In genomic region chrX:101944761-101945330, GRCm38 (mm10) we compare ENCODE assay signal across 13 mouse cellular contexts.
"Had no signal": no experiment of that assay in that cellular context is flagged by ENCODE, and none has a peak within 500 bp of the region (broad histone marks: within the 10 kb centered on the region; RNA-seq: fewer than 3 reads in every experiment).

No protein-coding gene starts in this region.

- H3K4me2 ChIP-seq: intestine, embryonic 15.5 days; limb, embryonic 15.5 days; midbrain, embryonic 12.5 days; neural tube, embryonic 13.5 days had no signal

- H3K4me1 ChIP-seq: intestine, embryonic 15.5 days; midbrain, embryonic 12.5 days; neural tube, embryonic 13.5 days had no signal

- H3K9ac ChIP-seq: intestine, embryonic 15.5 days; limb, embryonic 15.5 days; liver, embryonic 14.5 days; midbrain, embryonic 12.5 days; neural tube, embryonic 13.5 days had no signal

- DNase-seq: layer of hippocampus, postnatal 36 days; lung, adult 18-20 months; retina, postnatal 1 day; right cerebral cortex, postnatal 4 days; spleen, adult 18-20 months; thymus, adult 18-20 months; thymus, postnatal 36 days had no signal

- H3K4me3 ChIP-seq: intestine, embryonic 15.5 days; limb, embryonic 15.5 days; midbrain, embryonic 12.5 days; neural tube, embryonic 13.5 days had no signal

- H3K9me3 ChIP-seq: intestine, embryonic 15.5 days; limb, embryonic 15.5 days; midbrain, embryonic 12.5 days; neural tube, embryonic 13.5 days had no signal

- H3K36me3 ChIP-seq: intestine, embryonic 15.5 days; limb, embryonic 15.5 days; midbrain, embryonic 12.5 days; neural tube, embryonic 13.5 days had no signal

- H3K27ac ChIP-seq: intestine, embryonic 15.5 days; limb, embryonic 15.5 days; liver, embryonic 14.5 days; midbrain, embryonic 12.5 days; neural tube, embryonic 13.5 days had no signal

- ATAC-seq: intestine, embryonic 15.5 days; midbrain, embryonic 16.5 days had no signal
